Mouse (Mus musculus): ENCODE results near the gene Aup1.

GRCm38 (mm10) chr6:83013444-83013843, 40.9 kb upstream of the Aup1 start:
- TF ChIP-seq CTCF (IDR thresholded peaks at IDR 0.05; ENCODE audit: low read depth), result no peak
- TF ChIP-seq EP300 (IDR thresholded peaks at IDR 0.05; ENCODE audit: low read depth), result no peak
